7 mouse cellular contexts compared by ENCODE assay signal in genomic region chr11:77489591-77490235, GRCm38 (mm10). TPM values are rescaled to one million over a fixed set of nuclear protein-coding genes. Genes with fewer than 3 reads are reported as not detected.
DNase-seq lines count a peak whose midpoint lies in the region; ATAC-seq and TF ChIP-seq lines count a peak whose summit lies in the region.

Ankrd13b (minus strand) TSS chr11:77489678.

- TF ChIP-seq POLR2A in small intestine, adult 2 months (IDR thresholded peaks at IDR 0.05; ENCODE audit: low read depth, low read length): no peak

- no peaks in the 10 kb centered on the region for H3K9me3 ChIP-seq in hindbrain, embryonic 13.5 days

- peak within 1 kb of the TSS; percentile 98 for H3K9ac ChIP-seq in hindbrain, embryonic 13.5 days

- DNase-seq in Patski (ENCODE audit: low read depth, low spot score): no peak
- DNase-seq in cerebellum, adult 11-12 months: peak; percentile 87
- DNase-seq in frontal cortex, adult 2 months (ENCODE audit: extremely low spot score in 1 of 2, low spot score in 1 of 2): peak; percentile 67 to 82
- peak; percentile 78 to 87 for DNase-seq in left cerebral cortex, postnatal 10 days (ENCODE audit: extremely low spot score in 1 of 2, low spot score in 2 of 2)

- peak within 1 kb of the TSS; percentile 96 for H3K4me3 ChIP-seq in hindbrain, embryonic 13.5 days
- H3K4me3 ChIP-seq in small intestine, adult 2 months (ENCODE audit: low read depth, low read length): peak within 1 kb of the TSS; percentile 63

- H3K36me3 ChIP-seq in hindbrain, embryonic 13.5 days: no peaks in the 10 kb centered on the region
- no peaks in the 10 kb centered on the region for H3K36me3 ChIP-seq in small intestine, adult 2 months (ENCODE audit: control insufficient read depth, insufficient read depth, low read length)

- POLR2A ChIA-PET in Patski (lab: Charles Lee): interaction anchor here (0.6 to 2.1 kb wide), 3 partner anchors 19 to 349 kb away, joined by 3 to 7 read pairs (median 5); no protein-coding TSS in a partner anchor

- intact Hi-C loops in left cerebral cortex, postnatal 10 days (cut with DNase I): loop anchor here (5.0 kb wide), 1 partner anchor 133 kb away; no protein-coding TSS in a partner anchor

- in situ Hi-C loops in Patski (cut with MboI; ENCODE audit: low pct_unique_long_range_greater_than_20kb): no loop called here

- H3K27ac ChIP-seq in hindbrain, embryonic 13.5 days: peak within 1 kb of the TSS; percentile 95
- H3K27ac ChIP-seq in small intestine, adult 2 months (ENCODE audit: insufficient read depth, low read depth, low read length): no peak within 1 kb of the TSS

- WGBS in hindbrain, embryonic 13.5 days: under 1% methylated on average over 26 of the region's 87 CpGs
- WGBS in small intestine, adult 2 months: 1% methylated on average over 65 of the region's 87 CpGs

- no peak for TF ChIP-seq CTCF in Patski (IDR thresholded peaks at IDR 0.05)
- TF ChIP-seq CTCF in small intestine, adult 2 months (IDR thresholded peaks at IDR 0.05; ENCODE audit: extremely low read depth, insufficient read length, insufficient replicate concordance, low read depth, low read length): no peak

- peak within 1 kb of the TSS; percentile 74 for H3K4me2 ChIP-seq in hindbrain, embryonic 13.5 days

- peaks cover 85% of the 10 kb centered on the region for H3K4me1 ChIP-seq in hindbrain, embryonic 13.5 days (replicated peaks)
- H3K4me1 ChIP-seq in small intestine, adult 2 months (ENCODE audit: control insufficient read depth, insufficient read depth, insufficient read length, low read length): peaks cover 14% of the 10 kb centered on the region

- CTCF ChIA-PET in Patski (lab: Charles Lee): interaction anchor here (0.8 to 3.4 kb wide), 2 partner anchors 12 to 33 kb away, joined by 3 to 13 read pairs; no protein-coding TSS in a partner anchor

- no peaks in the 10 kb centered on the region for H3K27me3 ChIP-seq in Patski
- no peaks in the 10 kb centered on the region for H3K27me3 ChIP-seq in hindbrain, embryonic 13.5 days
- H3K27me3 ChIP-seq in small intestine, adult 2 months (ENCODE audit: control insufficient read depth, insufficient read depth, low read length): no peaks in the 10 kb centered on the region

- peak; percentile 9 for ATAC-seq in Patski
- peak; percentile 55 for ATAC-seq in hindbrain, embryonic 13.5 days (ENCODE audit: low FRiP score)
- 0 out of 2 replicates have a peak, but pooled peaks have one; percentile 23 for ATAC-seq in megakaryocyte, adult 5-6 weeks (ENCODE audit: poor library complexity, severe bottlenecking)

RNA-seq across cellular contexts. Expression of gene Ankrd13b, which starts in this region (rescaled TPM):
- polyA plus RNA-seq in Patski (2021): 30.0 TPM
- 140 and 156 TPM in 2 replicates for polyA plus RNA-seq in frontal cortex, adult 2 months (2012; rRNA removed)
- polyA plus RNA-seq in hindbrain, embryonic 13.5 days (2015; fragmentation: Nextera tagmentation; extraction: Ambion mirVana): 29.4 and 31.0 TPM in 2 replicates
- total RNA-seq in left cerebral cortex, postnatal 10 days (2021): 100 to 1,000 TPM; 149 to 152 TPM
- total RNA-seq in megakaryocyte, adult 5-6 weeks (2015): 2.0 and 2.1 TPM in 2 replicates
- total RNA-seq in megakaryocyte, adult 5-6 weeks (2017): 2.8 and 9.1 TPM in 2 replicates
- polyA plus RNA-seq in small intestine, adult 2 months (2012; rRNA removed): 9.2 and 12.0 TPM in 2 replicates

Comparison
In these comparisons a context has a peak if more than half of its experiments do, and no peak if none do; other contexts are left out.
1. RNA of gene Ankrd13b (total RNA-seq): 149 to 152 TPM in left cerebral cortex, postnatal 10 days; 2.0 to 9.1 TPM in megakaryocyte, adult 5-6 weeks; every median in the first group is over 10 times any median in the second.
2. Peak in every context shown above with its lines, with median percentiles within 50 percentile points of each other: ATAC-seq.